Mouse (Mus musculus) liver, postnatal 0 days (tissue): ENCODE data around the gene 1700013F07Rik. TPM values are rescaled to one million over a fixed set of nuclear protein-coding genes. Genes with fewer than 3 reads are reported as not detected.
A peak's percentile ranks its signal among the peaks of the same experiment; 100 is the strongest.
"Not testable (repeated sequence)": the region's sequence is repeated elsewhere in the genome, so short reads cannot be mapped to it uniquely, and the experiment has no call there.

Source experiments
- ATAC-seq: fragments of 200-750 bp; cut with Nextera tagmentation; 2 replicates; pipeline ENCODE4 v1.8.0; 2017; ENCODE audit warnings: mild to moderate bottlenecking, moderate library complexity
- DNase-seq: peaks from one replicate; pipeline ENCODE4 v3.0.0-alpha.2; 2016
- H3K27ac ChIP-seq: fragments of 300-500 bp; sonication (generic); 2 replicates; pipeline ENCODE4 v1.5.1; 2014; ENCODE audit warnings: antibody characterized with exemption, moderate library complexity, mild to moderate bottlenecking, low read depth
- H3K27me3 ChIP-seq: fragments of 300-500 bp; sonication (generic); 2 replicates; pipeline ENCODE4 v1.6.1; 2014; ENCODE audit warnings: low read length, control low read depth, mixed read lengths; ENCODE audit not compliant: insufficient read depth
- H3K36me3 ChIP-seq: fragments of 300-500 bp; sonication (generic); replicated peaks from 2 replicates; pipeline ENCODE4 v1.6.1; 2014; ENCODE audit warnings: mild to moderate bottlenecking, control low read depth, low read length, moderate library complexity, mixed read lengths; ENCODE audit not compliant: insufficient read depth
- H3K4me1 ChIP-seq: fragments of 300-500 bp; sonication (generic); 2 replicates; pipeline ENCODE4 v1.6.1; 2014; ENCODE audit warnings: antibody characterized with exemption, mild to moderate bottlenecking, control low read depth; ENCODE audit not compliant: insufficient read depth
- H3K4me2 ChIP-seq: fragments of 300-500 bp; sonication (generic); 2 replicates; pipeline ENCODE4 v1.6.1; 2014; ENCODE audit warnings: low read depth, mild to moderate bottlenecking, low read length, moderate library complexity, mixed read lengths
- H3K4me3 ChIP-seq: fragments of 300-500 bp; sonication (generic); 2 replicates; pipeline ENCODE4 v1.5.1; 2014; ENCODE audit warnings: low read depth, low read length
- H3K9ac ChIP-seq: fragments of 300-500 bp; sonication (generic); replicated peaks from 2 replicates; pipeline ENCODE4 v1.6.1; 2014; ENCODE audit warnings: mild to moderate bottlenecking, moderate library complexity
- H3K9me3 ChIP-seq: fragments of 300-500 bp; sonication (generic); 2 replicates; pipeline ENCODE4 v1.6.1; 2016; ENCODE audit warnings: mild to moderate bottlenecking, control low read depth, low read length, mixed read lengths
- CTCF ChIP-seq: sonication (generic); IDR thresholded peaks from 2 replicates; pipeline ENCODE4 v1.5.1; 2016; ENCODE audit warnings: antibody characterized with exemption, low read depth
- EP300 ChIP-seq: IDR thresholded peaks from 2 replicates; pipeline ENCODE4 v1.6.1; 2016; ENCODE audit warnings: antibody characterized with exemption, low read depth, mild to moderate bottlenecking
- WGBS: fragments of 180-500 bp; shearing (Covaris S2); extraction: QIAGEN DNeasy Blood & Tissue Kit; methylation state at CpG from one replicate; pipeline ENCODE4 v1.1.7; 2014; ENCODE audit not compliant: insufficient replicate concordance; 5-methylcytosine and 5-hydroxymethylcytosine counted together
- polyA plus RNA-seq: library from polyadenylated mRNA; unstranded; fragments of >200 nt; fragmentation: Nextera tagmentation; extraction: Ambion mirVana; gene quantifications from 2 replicates; pipeline ENCODE4 v1.2.1, GENCODE M21; 2015

Gene 1700013F07Rik
- polyA plus RNA-seq, 1 experiment from 2014 or later = not detected

DNA sequence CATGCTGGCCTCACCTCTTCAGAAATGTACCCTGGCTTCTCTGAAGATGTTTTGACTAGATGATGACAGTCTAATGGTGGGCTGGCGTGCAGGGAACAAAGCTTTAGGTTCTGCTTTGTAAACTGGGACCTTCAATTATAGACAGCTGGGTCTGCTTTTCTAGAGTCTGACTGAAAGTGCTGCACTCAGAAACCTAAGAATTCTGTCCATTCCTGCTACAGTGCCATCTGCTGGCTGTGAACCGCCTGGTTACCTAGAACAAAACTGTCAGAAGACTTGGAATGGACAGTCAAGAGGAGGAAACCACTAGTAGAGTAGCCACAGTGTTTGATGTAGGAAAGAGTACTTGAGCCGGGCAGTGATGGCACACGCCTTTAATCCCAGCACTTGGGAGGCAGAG, 29.4 kb downstream of the 1700013F07Rik start:
- ATAC-seq (0 out of 2 replicates have a peak, but pooled peaks have one; percentile 7), DNase-seq (peak; percentile 85)
- Histone ChIP-seq H3K9me3 (no peaks in the 10 kb centered on the region), H3K4me3 (peak overlapping the region; percentile 95), H3K9ac (peak overlapping the region; percentile 72), H3K27me3 (no peaks in the 10 kb centered on the region), H3K4me2 (peak overlapping the region; percentile 96), H3K4me1 (peaks cover 13% of the 10 kb centered on the region; the same call in 1 of the 2 replicates), H3K27ac (peak overlapping the region; percentile 97), H3K36me3 (peaks cover 22% of the 10 kb centered on the region)
- WGBS = 2% methylated on average over 4 of the region's 4 CpGs
- TF ChIP-seq CTCF (peak; percentile 91), EP300 (no peak)

DNA sequence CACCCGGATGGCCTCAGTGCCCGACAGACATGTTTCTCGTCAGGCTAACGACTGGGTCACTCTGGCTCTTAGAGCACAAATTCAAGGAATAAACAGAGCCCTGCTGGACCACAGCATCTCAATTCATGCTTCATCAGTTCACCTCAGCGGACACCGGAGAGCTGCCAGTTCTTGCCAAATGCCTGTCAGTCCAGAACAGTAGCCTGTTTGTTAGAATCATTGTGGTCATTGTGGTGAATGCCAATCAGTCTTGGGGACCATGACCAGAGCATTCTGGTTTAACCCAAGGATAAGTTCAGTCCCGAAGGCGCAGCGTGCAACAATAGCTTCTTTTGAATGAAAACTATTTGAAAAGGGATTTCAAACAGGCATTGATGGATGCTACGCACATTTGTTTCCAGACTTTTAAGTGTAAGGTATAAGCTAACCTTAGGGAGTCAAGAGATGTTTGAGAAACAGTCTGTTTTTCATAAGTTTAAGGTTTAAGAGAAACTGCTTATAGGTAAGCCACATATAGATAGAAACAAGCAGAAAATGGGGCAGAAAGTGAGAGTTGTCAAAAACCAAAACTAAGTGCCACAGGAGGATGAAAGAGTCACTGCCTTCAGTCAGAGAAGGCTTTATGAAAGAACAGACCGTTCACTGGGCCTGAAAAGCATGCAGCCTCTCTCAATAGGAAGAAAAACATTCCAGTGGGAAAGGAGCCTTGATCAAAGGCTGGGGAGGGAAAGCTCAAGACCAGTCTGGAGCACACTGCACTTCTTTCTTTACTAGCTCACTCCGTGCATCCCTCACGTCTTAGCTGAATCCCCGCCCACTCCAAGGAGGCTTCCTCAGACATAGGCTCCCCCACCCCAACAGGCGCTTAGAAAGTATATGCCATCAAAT, 34.3 kb downstream of the 1700013F07Rik start:
- no peak overlapping the region for H3K4me2 ChIP-seq
- DNase-seq (no peak), ATAC-seq (no peak)
- TF ChIP-seq EP300 (no peak), CTCF (no peak)
- no peak overlapping the region for H3K4me3 ChIP-seq
- no peak overlapping the region for H3K27ac ChIP-seq
- no peaks in the 10 kb centered on the region for H3K9me3 ChIP-seq
- no peaks in the 10 kb centered on the region for H3K27me3 ChIP-seq
- H3K36me3 ChIP-seq = no peaks in the 10 kb centered on the region
- H3K4me1 ChIP-seq = peaks cover 12% of the 10 kb centered on the region; the same call in 1 of the 2 replicates
- 64% methylated on average over 15 of the region's 15 CpGs for WGBS
- H3K9ac ChIP-seq = no peak overlapping the region

DNA sequence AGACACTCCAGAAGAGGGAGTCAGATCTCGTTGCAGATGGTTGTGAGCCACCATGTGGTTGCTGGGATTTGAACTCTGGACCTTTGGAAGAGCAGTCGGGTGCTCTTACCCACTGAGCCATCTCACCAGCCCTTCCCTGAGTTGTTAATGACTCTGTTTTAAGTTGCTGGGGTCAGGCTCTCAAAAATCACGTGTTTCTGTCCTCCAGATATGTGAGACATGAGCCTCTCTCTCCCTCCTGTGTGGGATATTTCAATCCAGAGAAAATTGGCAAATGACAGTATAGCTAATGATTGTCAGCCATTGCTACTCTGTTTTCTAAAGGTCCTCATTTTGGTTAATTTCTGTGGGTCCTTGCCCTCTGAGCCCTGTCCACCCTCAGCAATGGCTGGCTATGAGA, 35.7 kb downstream of the 1700013F07Rik start:
- not testable (repeated sequence) for H3K27ac ChIP-seq, H3K4me3 ChIP-seq, H3K27me3 ChIP-seq, H3K36me3 ChIP-seq, H3K9me3 ChIP-seq, H3K4me2 ChIP-seq, H3K9ac ChIP-seq, ATAC-seq, DNase-seq
- H3K4me1 ChIP-seq = peaks cover 12% of the 10 kb centered on the region; the same call in 1 of the 2 replicates
- 47% methylated on average over 2 of the region's 3 CpGs for WGBS

DNA sequence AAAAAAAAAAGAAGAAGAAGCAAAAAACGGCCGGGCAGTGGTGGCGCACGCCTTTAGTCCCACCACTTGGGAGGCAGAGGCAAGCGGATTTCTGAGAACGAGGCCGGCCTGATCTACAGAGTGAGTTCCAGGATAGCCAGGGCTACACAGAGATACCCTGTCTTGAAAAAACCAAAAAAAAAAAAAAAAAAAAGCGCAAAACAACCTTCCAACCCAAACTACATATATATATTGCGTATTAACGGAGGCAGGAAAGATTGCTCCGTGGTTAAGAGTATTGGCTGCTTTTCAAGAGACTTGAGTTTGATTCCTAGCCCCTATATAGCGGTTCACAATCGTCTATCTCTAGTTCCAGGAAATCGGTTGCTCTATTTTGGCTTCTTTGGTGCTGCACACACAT, 36.9 kb downstream of the 1700013F07Rik start:
- Histone ChIP-seq H3K27me3 (no peaks in the 10 kb centered on the region), H3K4me2 (peak overlapping the region; percentile 92)
- TF ChIP-seq CTCF (no peak), EP300 (no peak)

DNA sequence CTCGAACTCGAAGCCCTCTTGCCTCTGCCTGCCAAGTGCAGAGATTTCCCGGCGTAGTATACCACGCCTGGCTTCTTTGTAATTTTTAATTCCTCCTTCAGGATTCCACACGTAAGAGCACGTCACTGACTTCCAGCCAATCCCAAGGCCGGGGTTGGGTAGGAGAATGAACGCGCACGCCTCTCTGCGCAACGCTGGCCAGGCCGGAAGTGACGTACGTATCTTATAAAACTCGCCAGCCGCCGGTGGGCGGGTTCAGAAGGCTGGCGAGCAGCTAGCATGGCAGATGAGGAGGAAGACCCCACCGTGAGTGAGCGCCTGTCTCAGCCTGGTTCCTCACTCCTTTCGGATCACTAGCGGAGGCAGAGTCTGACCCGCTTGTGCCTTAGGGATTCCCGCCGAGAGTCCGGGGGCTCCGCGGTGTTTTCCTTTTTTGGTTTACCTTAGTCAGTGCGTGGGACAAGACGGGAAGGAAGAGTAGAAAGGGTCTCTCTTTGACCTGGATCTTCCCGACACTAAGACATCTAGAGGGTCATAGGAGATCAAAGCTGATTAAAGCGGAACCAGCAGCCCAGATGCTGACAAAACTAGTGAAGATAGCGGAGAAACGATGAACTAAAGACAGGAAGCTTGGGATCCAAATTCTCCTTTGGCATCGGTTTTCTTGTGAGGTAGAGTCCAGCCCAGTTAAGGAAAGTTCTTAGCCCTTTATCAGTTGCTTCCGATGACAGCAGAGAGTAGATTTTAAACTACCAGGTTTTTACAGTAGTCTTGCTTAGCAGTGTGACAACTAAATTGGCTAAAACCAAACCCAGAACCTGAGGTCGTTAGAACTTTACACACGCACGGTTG, 37.7 kb downstream of the 1700013F07Rik start, which contains the start of gene Taf13:
Gene Taf13, plus strand, starts transcription at position 256 of the 852 bp plus-strand sequence.
- Histone ChIP-seq H3K4me3 (peak within 1 kb of the TSS; percentile 77), H3K36me3 (no peaks in the 10 kb centered on the region), H3K4me2 (peak within 1 kb of the TSS; percentile 92), H3K9me3 (no peaks in the 10 kb centered on the region), H3K27ac (peak within 1 kb of the TSS; percentile 81), H3K4me1 (peaks cover 12% of the 10 kb centered on the region; the same call in 1 of the 2 replicates), H3K9ac (peak within 1 kb of the TSS; percentile 82), H3K27me3 (no peaks in the 10 kb centered on the region)
- WGBS = under 1% methylated on average over 42 of the region's 42 CpGs
- ATAC-seq (peak; percentile 99), DNase-seq (peak; percentile 96)
- TF ChIP-seq EP300 (0 out of 2 replicates have a peak, but pooled peaks have one; percentile 63), CTCF (no peak)

More for the DNA sequence above, 36.9 kb downstream of the 1700013F07Rik start:
- WGBS = 82% methylated on average over 14 of the region's 14 CpGs
- H3K9ac ChIP-seq = no peak overlapping the region
- peaks cover 12% of the 10 kb centered on the region; the same call in 1 of the 2 replicates for H3K4me1 ChIP-seq
- H3K4me3 ChIP-seq = peak overlapping the region; percentile 77; the same call in 1 of the 2 replicates
- peak; percentile 0; the same call in 1 of the 2 replicates for ATAC-seq
- no peak for DNase-seq
- no peak overlapping the region for H3K27ac ChIP-seq
- no peaks in the 10 kb centered on the region for H3K36me3 ChIP-seq
- no peaks in the 10 kb centered on the region for H3K9me3 ChIP-seq
